Mouse (Mus musculus) CH12.LX (cell line): ENCODE measurements around the gene Gm20388.

ENCODE experiments used
- CHD2 ChIP-seq: IDR thresholded peaks from 2 replicates; pipeline ENCODE4 v1.6.1; 2011; ENCODE audit warnings: low read length, improper control_type of control experiment
- CTCF ChIP-seq, 2 experiments: IDR thresholded peaks in 1 of 2; conservative IDR thresholded peaks in 1 of 2; 2 replicates each; pipeline ENCODE4 v1.5.1; 2011 to 2012; ENCODE audit warnings: low read depth in 2 of 2, low read length in 2 of 2, improper control_type of control experiment in 1 of 2, inconsistent platforms in 1 of 2, mild to moderate bottlenecking in 1 of 2, moderate library complexity in 1 of 2

GRCm38 (mm10) chr8:122179354-122179753 lies 2268.7 kb downstream of the Gm20388 start:
- TF ChIP-seq CTCF (conservative IDR thresholded peaks at IDR 0.05 in 1 of 2, IDR thresholded peaks at IDR 0.05 in 1 of 2; ENCODE audit: low read depth in 2 of 2, low read length in 2 of 2) (no peak), CHD2 (no peak)
